Mouse (Mus musculus) limb, embryonic 11.5 days (tissue): Measurements from ENCODE around the gene Suz12. TPM values are rescaled to one million over a fixed set of nuclear protein-coding genes. Genes with fewer than 3 reads are reported as not detected.
A peak's percentile ranks its signal among the peaks of the same experiment; 100 is the strongest.
"Not testable (repeated sequence)": the region's sequence is repeated elsewhere in the genome, so short reads cannot be mapped to it uniquely, and the experiment has no call there.

Experiments
- ATAC-seq: fragments of 200-750 bp; cut with Nextera tagmentation; 2 replicates; pipeline ENCODE4 v1.8.0; 2017; ENCODE audit warnings: low read depth; ENCODE audit not compliant: insufficient number of reproducible peaks, low FRiP score, low TSS enrichment
- DNase-seq: peaks from one replicate; pipeline ENCODE4 v3.0.0-alpha.2; 2015; ENCODE audit warnings: low spot score
- H3K27ac ChIP-seq: fragments of 300-500 bp; sonication (generic); replicated peaks from 2 replicates; pipeline ENCODE4 v1.5.1; 2014; ENCODE audit warnings: low read depth, mild to moderate bottlenecking, low read length
- H3K27me3 ChIP-seq: fragments of 300-500 bp; sonication (generic); 2 replicates; pipeline ENCODE4 v1.6.1; 2014; ENCODE audit warnings: mild to moderate bottlenecking, low read length, mixed read lengths; ENCODE audit not compliant: control insufficient read depth, insufficient read depth
- H3K36me3 ChIP-seq: fragments of 300-500 bp; sonication (generic); 2 replicates; pipeline ENCODE4 v1.6.1; 2014; ENCODE audit warnings: mild to moderate bottlenecking, low read length, moderate library complexity, mixed read lengths; ENCODE audit not compliant: control insufficient read depth, insufficient read depth
- H3K4me1 ChIP-seq: fragments of 300-500 bp; sonication (generic); 2 replicates; pipeline ENCODE4 v1.6.1; 2014; ENCODE audit warnings: low read length, mixed read lengths; ENCODE audit not compliant: control insufficient read depth, insufficient read depth
- H3K4me2 ChIP-seq: fragments of 300-500 bp; sonication (generic); 2 replicates; pipeline ENCODE4 v1.6.1; 2014; ENCODE audit warnings: low read depth, mild to moderate bottlenecking, moderate library complexity; ENCODE audit not compliant: severe bottlenecking
- H3K4me3 ChIP-seq: fragments of 300-500 bp; sonication (generic); 2 replicates; pipeline ENCODE4 v1.5.1; 2014; ENCODE audit warnings: low read depth, low read length
- H3K9ac ChIP-seq: fragments of 300-500 bp; sonication (generic); 2 replicates; pipeline ENCODE4 v1.6.1; 2014; ENCODE audit warnings: mild to moderate bottlenecking, low read length
- H3K9me3 ChIP-seq: fragments of 300-500 bp; sonication (generic); 2 replicates; pipeline ENCODE4 v1.6.1; 2016; ENCODE audit warnings: low read length; ENCODE audit not compliant: control insufficient read depth
- WGBS: fragments of 180-500 bp; shearing (Covaris S2); extraction: QIAGEN DNeasy Blood & Tissue Kit; methylation state at CpG from one replicate; pipeline ENCODE4 v1.1.7; 2014; 5-methylcytosine and 5-hydroxymethylcytosine counted together
- polyA plus RNA-seq: library from polyadenylated mRNA; unstranded; fragments of >200 nt; fragmentation: Nextera tagmentation; extraction: Ambion mirVana; gene quantifications from 2 replicates; pipeline ENCODE4 v1.2.1, GENCODE M21; 2014

Gene Suz12
- polyA plus RNA-seq, 1 experiment from 2014 or later, result 25.7 TPM

DNA sequence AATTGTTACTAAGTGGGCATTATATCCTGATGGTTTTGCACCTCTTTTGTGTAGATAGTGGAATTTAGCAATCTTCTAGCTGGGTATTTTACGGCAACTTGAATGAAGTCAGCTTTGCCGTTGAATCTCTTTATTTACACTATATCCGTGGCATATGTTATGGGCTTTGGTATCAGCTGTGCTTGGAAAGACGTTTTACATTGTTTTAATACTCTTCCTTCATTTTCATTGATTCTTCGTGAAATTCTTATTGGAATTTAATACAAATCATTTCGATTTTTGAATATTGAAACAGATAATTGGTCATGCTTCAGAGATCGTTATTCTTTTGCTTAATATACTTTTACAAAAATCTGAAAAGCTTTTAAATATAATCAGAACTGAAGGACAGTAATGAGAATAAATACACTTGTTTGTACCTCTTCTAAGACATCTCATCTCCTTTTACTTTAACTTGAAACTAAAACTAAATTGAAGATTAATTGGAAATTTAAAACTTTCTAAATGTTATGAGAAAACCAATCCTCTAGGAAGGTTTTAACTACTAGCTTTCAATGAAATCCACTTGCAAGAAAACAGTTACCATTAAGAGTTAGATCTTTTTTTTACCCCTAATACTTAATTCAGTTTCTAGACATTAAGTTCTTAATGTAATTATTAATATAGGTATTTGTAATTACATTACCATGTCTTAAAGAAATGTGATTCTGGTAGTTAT, 1.5 kb downstream of the Suz12 start:
- H3K36me3 ChIP-seq, result peaks cover 6% of the 10 kb centered on the region; the same call in 1 of the 2 replicates
- WGBS, result 6% methylated on average over 7 of the region's 7 CpGs
- ATAC-seq (no peak), DNase-seq (no peak)
- no peak overlapping the region for H3K27ac ChIP-seq
- peak overlapping the region; percentile 78; the same call in 1 of the 2 replicates for H3K9ac ChIP-seq
- H3K9me3 ChIP-seq, result no peaks in the 10 kb centered on the region
- no peaks in the 10 kb centered on the region for H3K27me3 ChIP-seq
- H3K4me3 ChIP-seq, result peak overlapping the region; percentile 87
- H3K4me2 ChIP-seq, result peak overlapping the region; percentile 51
- H3K4me1 ChIP-seq, result no peaks in the 10 kb centered on the region

DNA sequence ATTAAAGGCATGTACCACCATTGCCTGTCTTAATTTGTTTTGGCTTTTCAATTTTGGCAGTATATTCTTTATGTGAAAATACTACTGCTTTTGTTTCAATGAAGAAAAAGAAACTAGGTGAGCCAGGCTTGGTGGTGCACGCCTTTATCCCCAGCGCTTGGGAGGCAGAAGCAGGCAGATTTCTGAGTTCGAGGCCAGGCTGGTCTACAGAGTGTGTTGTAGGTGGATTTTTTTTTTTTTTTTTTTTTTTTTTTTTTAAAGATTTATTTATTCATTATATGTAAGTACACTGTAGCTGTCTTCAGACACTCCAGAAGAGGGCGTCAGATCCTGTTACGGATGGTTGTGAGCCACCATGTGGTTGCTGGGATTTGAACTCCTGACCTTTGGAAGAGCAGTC, 23.6 kb downstream of the Suz12 start:
- peaks cover 19% of the 10 kb centered on the region for H3K36me3 ChIP-seq

DNA sequence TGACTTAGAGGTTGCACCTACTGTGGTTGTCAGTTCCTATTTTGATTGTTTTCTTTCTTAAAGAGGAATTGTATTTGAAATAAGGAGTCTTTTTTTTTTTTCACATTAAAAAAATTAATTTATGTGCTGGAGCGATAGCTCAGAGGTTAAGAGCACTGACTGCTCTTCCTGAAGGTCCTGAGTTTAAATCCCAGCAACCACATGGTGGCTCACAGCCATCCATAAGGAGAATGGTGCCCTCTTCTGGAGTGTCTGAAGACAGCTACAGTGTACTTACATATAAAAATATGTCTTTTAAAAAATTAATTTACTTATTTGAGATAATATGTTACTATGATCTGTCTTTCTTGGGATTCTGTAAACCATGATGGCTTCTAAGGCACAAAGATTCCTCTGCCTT, 26.9 kb downstream of the Suz12 start:
- no peaks in the 10 kb centered on the region for H3K4me1 ChIP-seq
- WGBS, result 100% methylated on average over 1 of the region's 1 CpGs

More for the DNA sequence above, 23.6 kb downstream of the Suz12 start:
- H3K4me1 ChIP-seq, H3K4me2 ChIP-seq, DNase-seq, H3K9me3 ChIP-seq, H3K9ac ChIP-seq, H3K27me3 ChIP-seq, H3K27ac ChIP-seq, ATAC-seq, H3K4me3 ChIP-seq: not testable (repeated sequence)
- 95% methylated on average over 3 of the region's 5 CpGs for WGBS

DNA sequence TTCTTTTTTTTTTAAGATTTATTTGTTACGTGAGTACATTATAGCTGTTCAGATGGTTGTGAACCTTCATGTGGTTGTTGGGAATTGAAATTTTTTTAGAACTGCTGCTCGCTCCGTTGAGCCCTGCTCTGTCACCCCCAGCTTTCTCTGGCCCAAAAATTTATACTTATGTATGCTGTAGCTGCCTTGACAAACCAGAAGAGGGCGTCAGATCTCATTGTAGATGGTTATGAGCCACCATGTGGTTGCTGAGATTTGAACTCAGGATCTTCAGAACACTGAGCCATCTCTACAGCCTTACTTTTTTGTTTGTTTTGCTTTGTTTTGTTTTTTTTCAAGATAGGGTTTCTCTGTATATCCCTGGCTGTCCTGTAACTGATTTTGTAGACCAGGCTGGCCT, 28.4 kb downstream of the Suz12 start:
- H3K4me3 ChIP-seq, result no peak overlapping the region
- no peak overlapping the region for H3K27ac ChIP-seq
- H3K9me3 ChIP-seq, result no peaks in the 10 kb centered on the region
- H3K27me3 ChIP-seq, result no peaks in the 10 kb centered on the region
- H3K4me2 ChIP-seq, result no peak overlapping the region
- H3K4me1 ChIP-seq, result no peaks in the 10 kb centered on the region
- peaks cover 20% of the 10 kb centered on the region for H3K36me3 ChIP-seq
- no peak for ATAC-seq
- WGBS, result 93% methylated on average over 4 of the region's 4 CpGs
- no peak for DNase-seq
- H3K9ac ChIP-seq, result no peak overlapping the region

More for the DNA sequence above, 26.9 kb downstream of the Suz12 start:
- no peak for DNase-seq
- Histone ChIP-seq H3K9ac (no peak overlapping the region), H3K36me3 (peaks cover 20% of the 10 kb centered on the region), H3K4me2 (no peak overlapping the region), H3K9me3 (no peaks in the 10 kb centered on the region), H3K27ac (no peak overlapping the region), H3K4me3 (no peak overlapping the region), H3K27me3 (no peaks in the 10 kb centered on the region)
- no peak for ATAC-seq

DNA sequence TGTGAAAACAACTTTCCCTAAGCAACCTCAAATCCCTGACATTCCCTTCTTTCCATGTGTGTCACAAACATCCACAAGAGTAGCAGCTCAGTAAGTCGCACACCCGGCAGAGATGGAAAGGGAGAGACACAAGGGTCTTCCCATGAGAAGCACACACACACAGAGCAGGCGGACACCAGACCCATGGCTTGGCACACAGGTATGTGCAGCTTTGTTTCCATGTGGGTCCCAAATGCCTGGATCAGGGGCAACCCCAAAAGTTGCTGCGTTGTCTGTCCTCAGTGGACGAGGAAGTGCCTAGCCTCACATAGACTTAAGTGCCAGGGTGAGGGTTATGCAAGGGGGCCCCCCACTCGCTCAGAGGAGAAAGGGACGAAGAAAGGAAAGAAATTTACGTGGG, 44.6 kb downstream of the Suz12 start:
- DNase-seq, result no peak
- Histone ChIP-seq H3K36me3 (peaks cover 7% of the 10 kb centered on the region; the same call in 1 of the 2 replicates), H3K9me3 (no peaks in the 10 kb centered on the region), H3K4me1 (no peaks in the 10 kb centered on the region), H3K27ac (no peak overlapping the region), H3K9ac (no peak overlapping the region), H3K27me3 (no peaks in the 10 kb centered on the region), H3K4me2 (no peak overlapping the region), H3K4me3 (no peak overlapping the region)
- no peak for ATAC-seq
- WGBS, result 85% methylated on average over 8 of the region's 8 CpGs

DNA sequence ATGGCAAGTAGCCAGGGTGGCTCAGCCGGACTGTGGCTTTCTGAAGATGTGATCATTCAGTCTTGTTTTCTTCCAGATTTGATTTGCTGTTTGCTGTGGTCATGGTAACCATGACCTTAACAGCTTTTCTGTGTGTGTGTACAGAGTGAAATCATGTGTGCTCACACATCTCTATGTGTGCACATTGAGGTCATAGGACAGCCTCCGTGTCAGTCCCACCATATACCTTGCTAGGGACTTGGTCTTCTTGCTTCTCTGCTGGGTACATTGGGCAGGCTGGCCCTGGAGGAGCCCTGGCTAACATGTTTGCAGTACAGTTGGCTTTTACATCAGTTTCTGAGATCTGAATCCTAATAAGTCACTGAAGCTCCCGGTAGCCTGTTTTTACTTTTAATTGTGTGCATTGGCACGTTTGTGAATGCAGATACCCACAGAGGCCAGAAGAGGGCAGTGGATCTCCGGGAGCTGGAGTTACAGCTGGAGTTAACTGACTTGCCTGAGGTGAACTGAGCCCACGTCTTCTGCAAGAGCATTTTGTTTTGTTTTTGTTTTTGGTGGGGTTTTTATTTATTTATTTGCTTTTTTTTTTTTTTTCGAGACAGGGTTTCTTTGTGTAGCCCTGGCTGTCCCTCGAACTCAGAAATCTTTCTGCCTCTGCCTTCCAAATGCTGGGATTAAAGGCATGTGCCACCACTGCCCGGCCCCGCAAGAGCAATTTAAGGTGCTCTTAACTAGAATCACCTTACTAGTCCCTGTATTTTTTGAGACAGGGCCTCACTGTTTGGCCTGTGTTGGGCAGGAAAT, 49.9 kb downstream of the Suz12 start:
- 62% methylated on average over 10 of the region's 10 CpGs for WGBS
- H3K4me1 ChIP-seq, result no peaks in the 10 kb centered on the region
- H3K27me3 ChIP-seq, result no peaks in the 10 kb centered on the region
- peaks cover 3% of the 10 kb centered on the region for H3K36me3 ChIP-seq
- no peak overlapping the region for H3K4me3 ChIP-seq
- no peaks in the 10 kb centered on the region for H3K9me3 ChIP-seq
- DNase-seq (peak; percentile 42), ATAC-seq (no peak)
- H3K9ac ChIP-seq, result no peak overlapping the region
- no peak overlapping the region for H3K4me2 ChIP-seq
- no peak overlapping the region for H3K27ac ChIP-seq

DNA sequence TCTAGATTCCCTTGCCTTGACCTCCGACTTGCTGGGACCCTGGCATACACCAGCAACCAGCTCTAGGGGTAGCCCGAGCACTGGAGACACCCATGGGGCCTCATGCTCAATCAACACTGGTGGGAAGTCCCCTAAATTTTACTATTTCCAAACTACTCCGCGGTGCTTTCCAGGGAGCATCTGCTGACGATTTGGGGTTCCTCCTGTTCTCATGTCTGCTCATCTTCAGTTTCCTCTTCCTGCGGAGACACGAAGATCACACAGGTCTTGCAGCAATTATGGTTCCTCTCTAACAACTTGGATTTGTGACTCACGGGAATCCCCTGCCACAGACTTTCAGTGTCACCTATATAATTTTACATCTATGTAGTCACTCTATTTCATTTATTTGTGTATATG, 50.5 kb downstream of the Suz12 start:
- Histone ChIP-seq H3K4me2 (no peak overlapping the region), H3K27ac (no peak overlapping the region), H3K9ac (no peak overlapping the region), H3K4me1 (no peaks in the 10 kb centered on the region), H3K9me3 (no peaks in the 10 kb centered on the region), H3K27me3 (no peaks in the 10 kb centered on the region), H3K4me3 (no peak overlapping the region), H3K36me3 (peaks cover 3% of the 10 kb centered on the region)
- WGBS, result 85% methylated on average over 8 of the region's 8 CpGs
- DNase-seq, result no peak
- ATAC-seq, result no peak

DNA sequence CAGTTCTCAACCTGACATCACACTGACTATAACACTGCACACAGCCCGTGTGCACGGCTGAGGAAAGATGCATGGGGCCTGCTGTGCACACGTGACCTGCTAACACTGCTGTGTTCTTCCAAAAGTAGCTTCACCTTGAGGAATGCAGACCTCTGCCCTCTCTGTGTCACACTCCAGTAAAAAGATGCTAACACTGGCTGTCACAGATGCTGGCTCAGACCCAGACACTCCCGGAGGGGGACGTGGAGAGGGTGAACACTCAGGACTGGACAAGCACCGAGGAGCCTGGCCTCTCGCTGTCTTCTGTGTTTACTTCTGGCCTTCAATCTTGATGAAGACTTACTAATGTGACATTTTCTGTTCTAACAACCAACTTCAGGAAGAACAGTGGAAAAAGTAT, 54.0 kb downstream of the Suz12 start:
- ATAC-seq, result no peak
- WGBS, result 91% methylated on average over 7 of the region's 7 CpGs
- H3K4me2 ChIP-seq, result no peak overlapping the region

More for the DNA sequence above, 54.0 kb downstream of the Suz12 start:
- Histone ChIP-seq H3K9ac (no peak overlapping the region), H3K4me1 (no peaks in the 10 kb centered on the region), H3K27me3 (no peaks in the 10 kb centered on the region), H3K27ac (no peak overlapping the region), H3K4me3 (no peak overlapping the region), H3K9me3 (no peaks in the 10 kb centered on the region), H3K36me3 (peaks cover 3% of the 10 kb centered on the region)
- DNase-seq, result no peak
